Mouse (Mus musculus) G1E (cell line): Measurements from ENCODE around the gene D10Jhu81e.

Source experiments
- CTCF ChIP-seq: IDR thresholded peaks from 2 replicates; pipeline ENCODE4 v1.5.1; 2012; ENCODE audit warnings: low read depth, low read length, inconsistent platforms, mixed read lengths
- GATA1 ChIP-seq: IDR thresholded peaks from 2 replicates; pipeline ENCODE4 v1.6.1; 2012; ENCODE audit warnings: borderline replicate concordance, low read length, inconsistent platforms, mixed read lengths
- GATA2 ChIP-seq: IDR thresholded peaks from 2 replicates; pipeline ENCODE4 v1.6.1; 2012; ENCODE audit warnings: low read depth, low read length, inconsistent platforms, borderline replicate concordance
- POLR2AphosphoS5 ChIP-seq: IDR thresholded peaks from 2 replicates; pipeline ENCODE4 v1.6.1; 2012; ENCODE audit warnings: low read depth, low read length, inconsistent platforms; ENCODE audit not compliant: insufficient replicate concordance

DNA sequence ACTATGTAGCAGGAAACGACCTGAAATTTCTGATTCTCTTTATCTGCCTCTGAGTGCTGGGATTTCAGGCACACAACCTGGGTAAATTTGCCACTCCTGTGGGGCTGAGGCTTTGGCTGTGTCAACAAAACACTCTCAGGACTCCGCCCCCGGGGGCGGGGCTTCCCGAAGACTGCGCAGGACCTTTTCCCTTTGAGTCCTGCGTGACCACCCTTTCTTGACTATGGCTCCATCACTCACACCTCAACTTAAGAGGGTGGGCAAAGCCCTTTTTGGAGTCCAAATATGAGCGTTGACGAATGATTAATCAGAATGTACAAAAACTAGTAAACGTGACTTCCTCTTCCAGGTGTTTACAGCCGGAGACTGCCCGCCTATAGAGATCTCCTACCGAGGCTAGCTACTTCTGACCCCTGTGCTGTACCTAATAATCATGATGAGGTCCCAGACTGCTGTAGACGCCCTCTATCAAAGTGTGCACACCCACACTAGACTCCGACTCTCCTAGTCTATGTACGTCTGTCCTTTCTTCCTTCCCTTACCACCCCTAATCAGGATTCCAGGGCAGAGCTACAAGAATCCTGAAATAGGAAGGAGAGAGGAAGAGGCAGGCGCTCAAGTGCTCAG lies 10.2 kb downstream of the D10Jhu81e start:
- no peak for TF ChIP-seq CTCF
- no peak for TF ChIP-seq GATA1
- TF ChIP-seq GATA2 = no peak
- TF ChIP-seq POLR2AphosphoS5 = no peak
